Mouse (Mus musculus) heart, embryonic 10.5 days (tissue): ENCODE data around the gene Mdga1. TPM values are rescaled to one million over a fixed set of nuclear protein-coding genes. Genes with fewer than 3 reads are reported as not detected.
A peak's percentile ranks its signal among the peaks of the same experiment; 100 is the strongest.

Source experiments
- DNase-seq: peaks from one replicate; pipeline ENCODE4 v3.0.0-alpha.2; 2017; ENCODE audit warnings: low spot score
- H3K27ac ChIP-seq: fragments of 300-500 bp; sonication (generic); 2 replicates; pipeline ENCODE4 v1.5.1; 2016; ENCODE audit warnings: mild to moderate bottlenecking
- H3K27me3 ChIP-seq: fragments of 300-500 bp; sonication (generic); 2 replicates; pipeline ENCODE4 v1.6.1; 2016; ENCODE audit warnings: mild to moderate bottlenecking; ENCODE audit not compliant: poor library complexity, insufficient read depth, severe bottlenecking
- H3K36me3 ChIP-seq: fragments of 300-500 bp; sonication (generic); 2 replicates; pipeline ENCODE4 v1.6.1; 2016; ENCODE audit warnings: mild to moderate bottlenecking, moderate library complexity
- H3K4me1 ChIP-seq: fragments of 300-500 bp; sonication (generic); 2 replicates; pipeline ENCODE4 v1.6.1; 2016; ENCODE audit warnings: mild to moderate bottlenecking
- H3K4me3 ChIP-seq: fragments of 300-500 bp; sonication (generic); 2 replicates; pipeline ENCODE4 v1.5.1; 2016; ENCODE audit warnings: mild to moderate bottlenecking, moderate library complexity
- H3K9me3 ChIP-seq: fragments of 300-500 bp; sonication (generic); 2 replicates; pipeline ENCODE4 v1.6.1; 2016; ENCODE audit warnings: mild to moderate bottlenecking, moderate library complexity
- WGBS: fragments of 180-500 bp; shearing (Covaris S2); methylation state at CpG from one replicate; pipeline ENCODE4 v1.1.7; 2016; 5-methylcytosine and 5-hydroxymethylcytosine counted together
- polyA plus RNA-seq: library from polyadenylated mRNA; unstranded; fragments of >200 nt; fragmentation: Nextera tagmentation; extraction: Ambion mirVana; gene quantifications from 2 replicates; pipeline ENCODE4 v1.2.1, GENCODE M21; 2016

Gene Mdga1
- polyA plus RNA-seq, 1 experiment from 2014 or later: 1.7 TPM

GRCm38 (mm10) chr17:29994459-29994858 lies 24.6 kb upstream of the Mdga1 start:
- no peak overlapping the region for H3K4me3 ChIP-seq
- H3K27me3 ChIP-seq: no peaks in the 10 kb centered on the region
- H3K4me1 ChIP-seq: 0 out of 2 replicates have a peak, but pooled peaks cover 5% of the 10 kb centered on the region
- DNase-seq: no peak
- WGBS: 76% methylated on average over 4 of the region's 4 CpGs
- H3K9me3 ChIP-seq: no peaks in the 10 kb centered on the region
- no peak overlapping the region for H3K27ac ChIP-seq
- H3K36me3 ChIP-seq: no peaks in the 10 kb centered on the region

GRCm38 (mm10) chr17:29994011-29994410 lies 24.1 kb upstream of the Mdga1 start:
- H3K27me3 ChIP-seq: no peaks in the 10 kb centered on the region
- H3K9me3 ChIP-seq: no peaks in the 10 kb centered on the region
- H3K4me3 ChIP-seq: no peak overlapping the region
- no peak overlapping the region for H3K27ac ChIP-seq
- H3K36me3 ChIP-seq: no peaks in the 10 kb centered on the region
- WGBS: 73% methylated on average over 3 of the region's 3 CpGs
- no peak for DNase-seq
- 0 out of 2 replicates have a peak, but pooled peaks cover 5% of the 10 kb centered on the region for H3K4me1 ChIP-seq

- 76% methylated on average over 8 of the region's 8 CpGs for WGBS
Measured at GRCm38 (mm10) chr17:29993488-29993887, 23.6 kb upstream of the Mdga1 start.

GRCm38 (mm10) chr17:29990845-29991244 lies 21.0 kb upstream of the Mdga1 start:
- DNase-seq: no peak
- H3K36me3 ChIP-seq: no peaks in the 10 kb centered on the region
- 80% methylated on average over 2 of the region's 2 CpGs for WGBS

More at GRCm38 (mm10) chr17:29993488-29993887, 23.6 kb upstream of the Mdga1 start:
- H3K27ac ChIP-seq: no peak overlapping the region
- no peaks in the 10 kb centered on the region for H3K36me3 ChIP-seq
- H3K27me3 ChIP-seq: no peaks in the 10 kb centered on the region
- H3K4me3 ChIP-seq: no peak overlapping the region
- 0 out of 2 replicates have a peak, but pooled peaks cover 5% of the 10 kb centered on the region for H3K4me1 ChIP-seq
- DNase-seq: no peak
- no peaks in the 10 kb centered on the region for H3K9me3 ChIP-seq

GRCm38 (mm10) chr17:29990136-29990535 lies 20.2 kb upstream of the Mdga1 start:
- Histone ChIP-seq H3K27ac (no peak overlapping the region), H3K4me3 (no peak overlapping the region), H3K9me3 (no peaks in the 10 kb centered on the region), H3K36me3 (no peaks in the 10 kb centered on the region), H3K4me1 (peaks cover 16% of the 10 kb centered on the region; the same call in 1 of the 2 replicates), H3K27me3 (no peaks in the 10 kb centered on the region)
- WGBS: 89% methylated on average over 3 of the region's 3 CpGs
- DNase-seq: no peak

More at GRCm38 (mm10) chr17:29990845-29991244, 21.0 kb upstream of the Mdga1 start:
- Histone ChIP-seq H3K4me1 (0 out of 2 replicates have a peak, but pooled peaks cover 9% of the 10 kb centered on the region), H3K4me3 (no peak overlapping the region), H3K27ac (no peak overlapping the region), H3K9me3 (no peaks in the 10 kb centered on the region), H3K27me3 (no peaks in the 10 kb centered on the region)

GRCm38 (mm10) chr17:29989653-29990052 lies 19.8 kb upstream of the Mdga1 start:
- H3K36me3 ChIP-seq: no peaks in the 10 kb centered on the region
- no peaks in the 10 kb centered on the region for H3K9me3 ChIP-seq
- no peak for DNase-seq
- WGBS: 87% methylated on average over 5 of the region's 5 CpGs
- no peak overlapping the region for H3K4me3 ChIP-seq
- H3K27me3 ChIP-seq: no peaks in the 10 kb centered on the region
- no peak overlapping the region for H3K27ac ChIP-seq
- peaks cover 21% of the 10 kb centered on the region; the same call in 1 of the 2 replicates for H3K4me1 ChIP-seq

GRCm38 (mm10) chr17:29988141-29988540 lies 18.3 kb upstream of the Mdga1 start:
- peaks cover 22% of the 10 kb centered on the region; the same call in 1 of the 2 replicates for H3K4me1 ChIP-seq
- no peaks in the 10 kb centered on the region for H3K9me3 ChIP-seq
- H3K36me3 ChIP-seq: no peaks in the 10 kb centered on the region
- WGBS: 16% methylated on average over 5 of the region's 5 CpGs
- no peak overlapping the region for H3K4me3 ChIP-seq
- no peak for DNase-seq
- H3K27me3 ChIP-seq: no peaks in the 10 kb centered on the region
- H3K27ac ChIP-seq: no peak overlapping the region

- DNase-seq: no peak
- peak overlapping the region; percentile 47; the same call in 1 of the 2 replicates for H3K27ac ChIP-seq
- H3K4me3 ChIP-seq: no peak overlapping the region
- no peaks in the 10 kb centered on the region for H3K27me3 ChIP-seq
- 36% methylated on average over 3 of the region's 3 CpGs for WGBS
- H3K36me3 ChIP-seq: no peaks in the 10 kb centered on the region
- H3K4me1 ChIP-seq: peaks cover 22% of the 10 kb centered on the region; the same call in 1 of the 2 replicates
- no peaks in the 10 kb centered on the region for H3K9me3 ChIP-seq
Measured at GRCm38 (mm10) chr17:29985534-29985933, 15.6 kb upstream of the Mdga1 start.

- peak overlapping the region; percentile 47 for H3K27ac ChIP-seq
- no peak overlapping the region for H3K4me3 ChIP-seq
- no peak for DNase-seq
- H3K36me3 ChIP-seq: no peaks in the 10 kb centered on the region
- peaks cover 22% of the 10 kb centered on the region; the same call in 1 of the 2 replicates for H3K4me1 ChIP-seq
- WGBS: 78% methylated on average over 7 of the region's 7 CpGs
- H3K9me3 ChIP-seq: no peaks in the 10 kb centered on the region
- H3K27me3 ChIP-seq: no peaks in the 10 kb centered on the region
Measured at GRCm38 (mm10) chr17:29984931-29985330, 15.0 kb upstream of the Mdga1 start.

GRCm38 (mm10) chr17:29983190-29983589 lies 13.3 kb upstream of the Mdga1 start:
- no peak overlapping the region for H3K4me3 ChIP-seq
- peaks cover 26% of the 10 kb centered on the region; the same call in 1 of the 2 replicates for H3K4me1 ChIP-seq
- 77% methylated on average over 5 of the region's 5 CpGs for WGBS
- H3K36me3 ChIP-seq: no peaks in the 10 kb centered on the region
- no peaks in the 10 kb centered on the region for H3K27me3 ChIP-seq
- H3K9me3 ChIP-seq: no peaks in the 10 kb centered on the region
- DNase-seq: no peak
- no peak overlapping the region for H3K27ac ChIP-seq

- WGBS: 56% methylated on average over 8 of the region's 8 CpGs
- no peak for DNase-seq
- H3K27me3 ChIP-seq: no peaks in the 10 kb centered on the region
Measured at GRCm38 (mm10) chr17:29981568-29981967, 11.7 kb upstream of the Mdga1 start.

GRCm38 (mm10) chr17:29979841-29980240 lies 10.0 kb upstream of the Mdga1 start:
- H3K27me3 ChIP-seq: no peaks in the 10 kb centered on the region
- H3K27ac ChIP-seq: no peak overlapping the region
- WGBS: 83% methylated on average over 7 of the region's 7 CpGs
- no peaks in the 10 kb centered on the region for H3K9me3 ChIP-seq
- no peak for DNase-seq
- no peaks in the 10 kb centered on the region for H3K36me3 ChIP-seq
- no peak overlapping the region for H3K4me3 ChIP-seq
- peaks cover 17% of the 10 kb centered on the region for H3K4me1 ChIP-seq

More at GRCm38 (mm10) chr17:29981568-29981967, 11.7 kb upstream of the Mdga1 start:
- peaks cover 22% of the 10 kb centered on the region; the same call in 1 of the 2 replicates for H3K4me1 ChIP-seq
- no peak overlapping the region; the same call in 1 of the 2 replicates for H3K27ac ChIP-seq
- no peaks in the 10 kb centered on the region for H3K36me3 ChIP-seq
- H3K4me3 ChIP-seq: peak overlapping the region; percentile 19; the same call in 1 of the 2 replicates
- H3K9me3 ChIP-seq: no peaks in the 10 kb centered on the region

- H3K4me1 ChIP-seq: peaks cover 11% of the 10 kb centered on the region
- H3K27me3 ChIP-seq: no peaks in the 10 kb centered on the region
- 50% methylated on average over 4 of the region's 4 CpGs for WGBS
- no peak for DNase-seq
- no peak overlapping the region for H3K27ac ChIP-seq
- H3K4me3 ChIP-seq: no peak overlapping the region
- no peaks in the 10 kb centered on the region for H3K9me3 ChIP-seq
- no peaks in the 10 kb centered on the region for H3K36me3 ChIP-seq
Measured at GRCm38 (mm10) chr17:29979020-29979419, 9.1 kb upstream of the Mdga1 start.

GRCm38 (mm10) chr17:29975731-29976130 lies 5.8 kb upstream of the Mdga1 start:
- peak; percentile 91 for DNase-seq
- Histone ChIP-seq H3K27ac (no peak overlapping the region; the same call in 1 of the 2 replicates), H3K27me3 (no peaks in the 10 kb centered on the region), H3K36me3 (no peaks in the 10 kb centered on the region), H3K9me3 (no peaks in the 10 kb centered on the region), H3K4me1 (peaks cover 15% of the 10 kb centered on the region), H3K4me3 (no peak overlapping the region)
- WGBS: 7% methylated on average over 8 of the region's 8 CpGs
